Mouse (Mus musculus): ENCODE measurements around the gene Gm49358. TPM values are rescaled to one million over a fixed set of nuclear protein-coding genes. Genes with fewer than 3 reads are reported as not detected.

Gene Gm49358
- polyA plus RNA-seq, 1 experiment from 2014 or later: not detected

DNA sequence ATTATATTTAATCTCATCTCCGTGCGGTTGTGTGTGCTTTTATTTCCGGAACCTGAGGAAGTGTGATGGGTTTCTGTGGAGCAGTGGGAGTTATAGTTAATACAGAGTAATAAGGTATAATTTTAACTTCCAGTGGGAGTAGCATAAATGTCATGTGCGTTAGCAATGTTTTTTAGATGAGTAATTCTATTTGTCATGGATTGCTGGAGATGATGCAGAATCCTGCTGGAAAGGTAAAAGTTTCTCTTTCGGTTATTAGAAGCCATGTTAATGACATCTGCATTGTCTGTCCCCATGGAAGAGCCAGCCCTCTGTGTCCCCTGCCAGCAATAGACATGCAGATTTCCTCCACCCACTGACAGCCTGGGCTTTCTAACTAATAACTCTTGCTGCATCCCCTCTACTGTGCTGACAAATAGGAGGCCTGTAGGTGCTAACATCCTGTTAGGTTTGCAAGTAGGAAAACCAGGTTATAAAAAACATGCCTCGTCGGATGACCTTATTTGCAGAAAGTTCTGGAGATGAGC lies 25.4 kb downstream of the Gm49358 start:
- H3K27ac ChIP-seq: no peak overlapping the region
- no peaks in the 10 kb centered on the region for H3K9me3 ChIP-seq
- 86% methylated on average over 7 of the region's 7 CpGs for WGBS
- no peak overlapping the region for H3K4me2 ChIP-seq
- H3K4me3 ChIP-seq (replicated peaks): no peak overlapping the region
- H3K9ac ChIP-seq (replicated peaks): no peak overlapping the region
- no peak for ATAC-seq (ENCODE audit: insufficient number of reproducible peaks, insufficient read depth, low FRiP score, low TSS enrichment, low read depth)
- H3K4me1 ChIP-seq (replicated peaks): peaks cover 7% of the 10 kb centered on the region
- H3K27me3 ChIP-seq: no peaks in the 10 kb centered on the region
- H3K36me3 ChIP-seq: no peaks in the 10 kb centered on the region

DNA sequence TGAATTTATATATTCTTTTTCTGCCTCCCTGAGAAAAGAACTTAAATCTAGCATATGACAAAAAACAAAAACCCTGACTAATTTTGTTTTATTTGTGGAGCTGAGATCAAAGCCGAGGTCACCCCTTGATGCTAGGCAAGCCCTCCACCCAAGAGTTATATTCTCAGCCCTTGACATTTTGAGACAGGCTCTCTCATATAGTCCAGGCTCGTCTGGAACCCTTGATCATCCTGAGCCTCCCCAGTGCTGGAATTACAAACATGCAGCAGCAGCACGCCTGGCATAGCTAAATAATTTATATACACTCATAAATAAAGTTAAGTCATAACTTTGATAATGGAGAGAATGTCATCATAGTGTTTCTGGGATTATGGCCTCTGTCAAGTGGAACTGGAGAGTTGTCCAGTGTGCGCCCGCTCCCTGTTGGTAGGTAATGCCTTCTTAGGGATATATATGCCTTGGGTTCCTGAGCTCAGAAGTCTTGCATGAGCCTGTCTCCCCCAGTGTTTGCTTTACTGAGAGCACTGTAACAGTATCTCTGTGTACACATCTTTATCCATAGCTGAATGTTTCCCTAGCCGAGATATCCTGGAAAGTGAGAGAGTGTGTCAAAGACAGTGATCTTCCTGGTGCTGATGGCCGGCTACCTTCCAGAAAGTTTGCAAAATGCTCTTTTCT lies 27.9 kb downstream of the Gm49358 start:
- H3K4me3 ChIP-seq (replicated peaks): no peak overlapping the region
- peaks cover 7% of the 10 kb centered on the region for H3K4me1 ChIP-seq (replicated peaks)
- no peaks in the 10 kb centered on the region for H3K36me3 ChIP-seq
- no peak overlapping the region for H3K27ac ChIP-seq
- no peak overlapping the region for H3K4me2 ChIP-seq
- no peak for ATAC-seq (ENCODE audit: insufficient number of reproducible peaks, insufficient read depth, low FRiP score, low TSS enrichment, low read depth)
- H3K9me3 ChIP-seq: no peaks in the 10 kb centered on the region
- no peak overlapping the region for H3K9ac ChIP-seq (replicated peaks)
- 70% methylated on average over 7 of the region's 7 CpGs for WGBS
- H3K27me3 ChIP-seq: no peaks in the 10 kb centered on the region

DNA sequence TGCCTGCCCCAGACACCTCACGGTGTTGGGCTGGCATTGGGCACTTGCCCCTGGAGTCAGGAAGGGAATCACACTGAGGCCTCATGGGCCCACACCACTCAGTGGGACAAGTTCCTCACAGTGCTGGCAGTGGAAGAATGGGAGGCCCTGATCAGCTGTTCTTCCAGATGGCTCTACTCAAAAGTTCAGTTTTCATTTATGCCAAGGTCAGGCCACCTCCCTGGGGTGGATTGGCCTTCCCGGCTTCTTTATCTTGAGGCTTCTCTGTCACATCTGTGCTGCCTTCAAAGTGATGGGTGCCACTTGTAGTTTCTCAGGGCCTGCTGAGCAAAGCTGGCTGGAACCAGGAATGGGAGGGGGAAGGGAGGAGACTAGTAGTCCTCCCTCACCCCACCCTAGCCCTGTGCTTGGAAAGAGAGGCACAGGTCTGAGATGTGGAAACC lies 29.8 kb downstream of the Gm49358 start:
- no peak overlapping the region for H3K4me2 ChIP-seq
- no peaks in the 10 kb centered on the region for H3K4me1 ChIP-seq (replicated peaks)
- no peaks in the 10 kb centered on the region for H3K9me3 ChIP-seq
- no peaks in the 10 kb centered on the region for H3K36me3 ChIP-seq
- H3K27ac ChIP-seq: no peak overlapping the region
- ATAC-seq (ENCODE audit: insufficient number of reproducible peaks, insufficient read depth, low FRiP score, low TSS enrichment, low read depth): no peak
- H3K9ac ChIP-seq (replicated peaks): no peak overlapping the region
- no peak overlapping the region for H3K4me3 ChIP-seq (replicated peaks)
- no peaks in the 10 kb centered on the region for H3K27me3 ChIP-seq
- 55% methylated on average over 2 of the region's 2 CpGs for WGBS

DNA sequence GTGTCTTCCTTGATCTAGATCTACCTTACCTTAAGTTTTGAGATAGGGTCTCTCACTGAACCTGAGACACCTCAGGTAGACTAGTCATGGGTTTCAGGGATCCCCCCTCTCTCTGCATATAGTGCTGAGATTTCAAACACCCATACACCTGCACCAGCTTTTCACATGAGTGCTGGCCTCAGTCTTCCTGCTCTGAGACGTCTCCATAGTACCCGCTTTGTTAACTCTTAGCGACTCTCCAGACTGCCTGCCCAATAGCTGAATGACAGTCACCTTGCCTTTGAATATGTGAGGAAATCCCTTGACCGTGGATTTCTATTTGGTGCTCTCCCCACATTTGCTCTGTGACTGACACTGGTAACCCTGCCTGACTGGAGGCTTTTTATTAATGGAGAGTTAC lies 30.4 kb downstream of the Gm49358 start:
- 86% methylated on average over 4 of the region's 4 CpGs for WGBS
- ATAC-seq (ENCODE audit: insufficient number of reproducible peaks, insufficient read depth, low FRiP score, low TSS enrichment, low read depth): no peak
- no peaks in the 10 kb centered on the region for H3K9me3 ChIP-seq
- H3K4me3 ChIP-seq (replicated peaks): no peak overlapping the region
- no peak overlapping the region for H3K4me2 ChIP-seq
- no peak overlapping the region for H3K27ac ChIP-seq
- no peak overlapping the region for H3K9ac ChIP-seq (replicated peaks)
- no peaks in the 10 kb centered on the region for H3K36me3 ChIP-seq
- H3K4me1 ChIP-seq (replicated peaks): no peaks in the 10 kb centered on the region
- no peaks in the 10 kb centered on the region for H3K27me3 ChIP-seq

DNA sequence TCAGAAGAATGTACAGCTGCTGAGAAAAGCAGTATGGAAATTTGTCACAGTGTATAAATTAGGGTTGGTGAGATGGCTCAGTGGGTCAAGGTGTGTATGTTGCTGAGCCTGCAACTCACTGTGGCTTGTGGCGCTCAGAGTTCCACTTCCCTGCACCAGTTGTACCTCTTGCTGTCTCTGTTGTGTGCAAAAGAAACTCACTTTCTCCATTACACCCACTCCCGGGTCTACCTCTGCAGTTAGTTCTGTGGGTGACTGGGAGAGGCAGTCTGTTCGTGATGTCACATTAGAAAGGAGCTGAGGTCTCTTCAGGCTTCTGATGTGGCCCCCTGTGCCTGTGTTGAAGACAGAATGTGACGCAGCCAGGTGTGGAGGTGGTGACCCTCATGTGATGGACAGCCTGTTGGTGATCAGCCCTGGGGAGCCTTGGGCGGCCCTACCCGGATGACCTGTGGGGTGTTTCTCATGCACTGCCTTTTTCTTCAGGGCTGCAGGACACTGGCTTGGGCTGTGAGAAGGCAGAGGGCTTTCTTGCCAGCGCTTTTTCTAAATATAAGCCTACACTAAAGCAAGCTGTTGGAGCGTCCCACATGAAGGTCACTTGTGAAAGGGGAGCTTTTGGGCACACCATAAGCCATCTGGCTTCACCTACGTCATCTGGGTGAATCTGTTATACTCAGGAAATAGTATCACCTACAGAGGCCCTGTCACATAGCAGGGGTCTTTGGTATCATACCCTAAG lies 31.2 kb downstream of the Gm49358 start:
- Histone ChIP-seq H3K4me3 (replicated peaks) (no peak overlapping the region), H3K9ac (replicated peaks) (no peak overlapping the region), H3K27ac (no peak overlapping the region), H3K4me2 (no peak overlapping the region), H3K36me3 (no peaks in the 10 kb centered on the region), H3K4me1 (replicated peaks) (no peaks in the 10 kb centered on the region), H3K27me3 (no peaks in the 10 kb centered on the region), H3K9me3 (no peaks in the 10 kb centered on the region)
- ATAC-seq (ENCODE audit: insufficient number of reproducible peaks, insufficient read depth, low FRiP score, low TSS enrichment, low read depth): no peak; the same call in 1 of the 2 replicates
- 91% methylated on average over 9 of the region's 9 CpGs for WGBS

DNA sequence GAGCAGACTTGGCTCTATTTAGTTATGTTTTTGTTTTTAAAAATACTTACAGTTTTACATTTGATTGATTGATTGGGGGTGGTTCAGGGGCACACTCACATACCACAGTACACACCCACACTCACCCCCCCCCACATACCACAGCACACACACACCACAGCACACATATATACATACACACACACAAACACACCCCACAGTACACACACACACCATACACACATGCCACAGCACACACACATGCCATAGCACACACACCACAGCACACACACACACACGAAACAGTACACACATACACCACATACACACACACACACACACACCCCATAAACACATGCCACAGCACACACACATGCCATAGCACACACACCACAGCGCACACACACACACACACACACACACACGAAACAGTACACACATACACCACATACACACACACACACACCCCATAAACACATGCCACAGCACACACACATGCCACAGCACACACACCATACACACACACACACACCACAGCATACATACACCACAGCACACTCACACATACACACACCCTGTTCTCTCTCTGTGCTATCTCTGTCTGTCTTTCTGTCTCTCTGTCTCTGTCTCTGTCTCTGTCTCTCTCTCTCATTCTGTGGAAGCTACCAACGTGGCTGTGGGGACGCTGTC lies 32.4 kb downstream of the Gm49358 start:
- H3K27me3 ChIP-seq: no peaks in the 10 kb centered on the region
- no peak overlapping the region for H3K27ac ChIP-seq
- H3K36me3 ChIP-seq: no peaks in the 10 kb centered on the region
- no peaks in the 10 kb centered on the region for H3K9me3 ChIP-seq
- no peak overlapping the region for H3K9ac ChIP-seq (replicated peaks)
- no peaks in the 10 kb centered on the region for H3K4me1 ChIP-seq (replicated peaks)
- H3K4me3 ChIP-seq (replicated peaks): no peak overlapping the region
- no peak for ATAC-seq (ENCODE audit: insufficient number of reproducible peaks, insufficient read depth, low FRiP score, low TSS enrichment, low read depth)
- H3K4me2 ChIP-seq: no peak overlapping the region
- WGBS: 93% methylated on average over 5 of the region's 5 CpGs

DNA sequence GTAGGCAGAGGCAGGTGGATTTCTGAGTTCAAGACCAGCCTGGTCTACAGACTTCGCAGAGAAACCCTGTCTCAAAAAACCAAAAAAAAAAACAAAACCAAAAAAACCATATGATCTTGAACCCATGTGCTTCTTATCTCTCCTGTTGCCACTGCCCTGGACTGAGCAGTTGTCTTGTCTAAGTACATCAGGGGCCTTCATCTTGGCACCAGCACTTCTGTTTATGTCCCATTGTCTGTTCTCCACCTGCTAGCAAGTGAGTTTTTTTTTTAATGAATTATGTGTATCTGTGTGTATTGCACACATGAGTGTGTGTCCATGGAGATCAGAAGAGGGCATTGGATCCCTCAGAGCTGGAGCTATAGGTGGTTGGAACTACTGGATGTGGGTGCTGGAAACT lies 43.6 kb downstream of the Gm49358 start:
- no peaks in the 10 kb centered on the region for H3K36me3 ChIP-seq
- no peak for ATAC-seq (ENCODE audit: insufficient number of reproducible peaks, insufficient read depth, low FRiP score, low TSS enrichment, low read depth)
- peaks cover 6% of the 10 kb centered on the region; the same call in 1 of the 2 replicates for H3K4me1 ChIP-seq (replicated peaks)
- no peaks in the 10 kb centered on the region for H3K27me3 ChIP-seq
- H3K4me3 ChIP-seq (replicated peaks): no peak overlapping the region
- no peak overlapping the region for H3K4me2 ChIP-seq
- no peak overlapping the region for H3K27ac ChIP-seq
- WGBS: 96% methylated on average over 1 of the region's 1 CpGs
- no peaks in the 10 kb centered on the region for H3K9me3 ChIP-seq
- no peak overlapping the region for H3K9ac ChIP-seq (replicated peaks)

DNA sequence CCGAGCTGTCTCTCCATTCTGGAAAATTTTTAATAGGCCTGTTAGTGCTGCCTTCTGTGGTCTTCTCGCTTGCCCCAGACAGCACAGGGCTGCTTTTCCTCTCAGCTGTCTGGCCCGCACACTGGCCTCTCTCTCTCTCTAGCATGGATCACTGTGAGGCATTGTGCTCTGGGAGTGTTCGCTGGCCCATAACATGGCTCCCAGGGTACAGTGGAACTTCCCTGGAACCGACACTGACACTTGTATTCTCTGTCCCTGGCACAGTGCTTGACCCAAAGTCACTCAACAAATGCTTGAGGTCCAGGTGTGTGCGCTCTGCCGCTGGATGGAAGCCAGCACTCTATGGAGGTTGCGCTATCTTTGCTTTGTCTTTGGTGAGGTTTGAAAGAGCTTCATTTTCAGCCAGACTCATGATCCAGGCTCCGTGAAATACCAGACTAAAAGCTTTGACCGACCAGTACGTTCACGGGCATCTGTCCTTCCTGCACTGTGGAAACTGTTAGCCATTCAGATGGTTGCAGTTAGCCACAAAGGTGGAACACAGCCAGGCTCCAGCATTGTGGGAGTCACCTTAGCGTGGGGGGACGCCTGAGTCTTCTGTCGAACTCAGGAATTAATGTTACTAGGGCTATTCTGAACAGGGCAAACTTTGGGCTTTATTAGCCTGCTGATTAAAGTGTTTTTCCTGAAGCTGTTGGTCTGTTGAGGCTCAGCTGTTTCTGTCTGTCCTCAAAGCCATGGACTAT lies 44.4 kb downstream of the Gm49358 start:
- H3K4me2 ChIP-seq: no peak overlapping the region
- H3K4me1 ChIP-seq (replicated peaks): peaks cover 6% of the 10 kb centered on the region; the same call in 1 of the 2 replicates
- H3K9me3 ChIP-seq: no peaks in the 10 kb centered on the region
- no peaks in the 10 kb centered on the region for H3K27me3 ChIP-seq
- H3K9ac ChIP-seq (replicated peaks): no peak overlapping the region
- H3K36me3 ChIP-seq: no peaks in the 10 kb centered on the region
- WGBS: 85% methylated on average over 15 of the region's 15 CpGs
- no peak for ATAC-seq (ENCODE audit: insufficient number of reproducible peaks, insufficient read depth, low FRiP score, low TSS enrichment, low read depth)
- peak overlapping the region; percentile 57; the same call in 1 of the 2 replicates for H3K27ac ChIP-seq
- no peak overlapping the region for H3K4me3 ChIP-seq (replicated peaks)

DNA sequence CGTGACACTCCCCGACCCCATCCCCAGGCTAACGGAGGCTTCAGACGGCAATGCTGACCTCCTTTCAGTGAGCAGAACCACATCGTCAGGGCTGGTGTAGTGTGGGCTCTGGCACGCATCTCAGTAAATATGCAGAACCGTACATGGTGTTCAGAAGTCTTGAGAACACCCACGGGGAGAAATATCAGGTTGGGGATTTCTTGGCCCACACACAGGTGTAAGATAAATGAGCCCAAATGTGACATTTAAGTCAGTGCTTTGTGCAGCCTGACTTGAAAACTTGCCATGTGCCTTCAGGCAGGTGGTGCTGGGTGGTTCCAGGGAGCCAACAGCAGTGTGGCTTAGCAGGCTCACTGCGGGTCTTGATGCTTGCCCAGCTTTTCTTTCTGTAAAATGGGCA lies 46.2 kb downstream of the Gm49358 start:
- no peaks in the 10 kb centered on the region for H3K36me3 ChIP-seq
- 82% methylated on average over 9 of the region's 9 CpGs for WGBS
- no peaks in the 10 kb centered on the region for H3K9me3 ChIP-seq
- H3K4me3 ChIP-seq (replicated peaks): no peak overlapping the region
- H3K4me2 ChIP-seq: no peak overlapping the region
- 0 out of 2 replicates have a peak, but pooled peaks cover 3% of the 10 kb centered on the region for H3K27me3 ChIP-seq
- ATAC-seq (ENCODE audit: insufficient number of reproducible peaks, insufficient read depth, low FRiP score, low TSS enrichment, low read depth): no peak
- no peak overlapping the region for H3K9ac ChIP-seq (replicated peaks)
- H3K27ac ChIP-seq: no peak overlapping the region
- peaks cover 19% of the 10 kb centered on the region for H3K4me1 ChIP-seq (replicated peaks)

DNA sequence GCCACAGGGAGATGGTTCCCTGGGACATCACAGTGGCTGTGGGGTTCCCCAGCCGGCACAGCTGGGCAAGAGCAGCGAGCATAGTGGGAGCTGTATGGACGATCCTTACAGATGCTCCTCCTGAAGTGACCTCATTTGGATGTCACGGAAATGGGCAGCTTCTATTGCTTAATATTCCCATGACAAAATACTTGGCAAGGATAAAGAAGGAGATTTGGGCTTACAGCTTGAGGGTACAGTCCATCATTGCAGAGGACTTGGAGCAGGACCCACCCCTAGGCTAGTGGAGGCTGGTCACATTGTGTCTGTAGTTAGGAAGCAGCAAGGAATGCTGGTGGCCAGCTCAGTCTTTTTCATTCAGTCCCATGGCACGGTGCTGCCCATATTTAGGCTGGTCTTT lies 46.8 kb downstream of the Gm49358 start:
- H3K36me3 ChIP-seq: no peaks in the 10 kb centered on the region
- no peak for ATAC-seq (ENCODE audit: insufficient number of reproducible peaks, insufficient read depth, low FRiP score, low TSS enrichment, low read depth)
- 88% methylated on average over 5 of the region's 5 CpGs for WGBS

More for the DNA sequence above, 46.8 kb downstream of the Gm49358 start:
- Histone ChIP-seq H3K4me3 (replicated peaks) (no peak overlapping the region), H3K4me1 (replicated peaks) (peaks cover 20% of the 10 kb centered on the region), H3K9ac (replicated peaks) (no peak overlapping the region), H3K9me3 (no peaks in the 10 kb centered on the region), H3K27me3 (0 out of 2 replicates have a peak, but pooled peaks cover 4% of the 10 kb centered on the region), H3K27ac (no peak overlapping the region), H3K4me2 (no peak overlapping the region)
